Comparison of ENCODE assay signal across 1 mouse cellular context in genomic region chr2:130279600-130280091, GRCm38 (mm10).
A peak's percentile ranks its signal among the peaks of the same experiment; 100 is the strongest.
TF ChIP-seq lines count a peak whose summit lies in the region.

No protein-coding gene starts in this region.

TF ChIP-seq in CH12.LX, 34 proteins besides CTCF, POLR2A, EP300 and RAD21 (continued from another document):
- TF ChIP-seq MAZ (IDR thresholded peaks at IDR 0.05; ENCODE audit: low read depth, low read length) = 0 out of 2 replicates have a peak, but pooled peaks have one; percentile 43
- TF ChIP-seq NELFE (IDR thresholded peaks at IDR 0.05; ENCODE audit: low read depth, low read length) = 0 out of 2 replicates have a peak, but pooled peaks have one; percentile 25
- TF ChIP-seq CHD1 (IDR thresholded peaks at IDR 0.05; ENCODE audit: low read depth, low read length) = no peak
- no peak for TF ChIP-seq MYC (IDR thresholded peaks at IDR 0.05; ENCODE audit: low read depth, low read length)
- TF ChIP-seq CHD2 (IDR thresholded peaks at IDR 0.05; ENCODE audit: low read length) = peak; percentile 71
- peak; percentile 76 for TF ChIP-seq ZMIZ1 (IDR thresholded peaks at IDR 0.05; ENCODE audit: low read depth, low read length)
